ENCODE assay signal across 12 mouse cellular contexts in the genomic region with DNA sequence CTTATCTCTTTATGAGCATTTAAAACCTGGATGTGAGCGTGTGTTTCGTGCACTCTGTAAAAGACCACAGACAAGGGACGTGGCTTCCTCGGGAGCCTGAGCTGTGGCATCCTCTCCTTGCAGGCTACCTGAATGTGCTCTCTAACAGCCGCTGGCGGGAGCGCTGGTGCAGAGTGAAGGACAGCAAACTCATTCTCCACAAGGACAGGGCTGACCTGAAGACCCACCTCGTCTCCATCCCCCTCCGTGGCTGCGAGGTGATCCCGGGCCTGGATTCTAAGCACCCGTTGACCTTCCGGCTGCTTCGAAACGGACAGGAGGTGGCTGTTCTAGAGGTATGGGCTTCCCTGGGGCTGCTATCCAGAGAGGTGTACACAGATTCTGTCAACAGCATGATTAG.
DNase-seq lines count a peak whose midpoint lies in the region; ATAC-seq lines count a peak whose summit lies in the region.
"Had no signal": no experiment of that assay in that cellular context is flagged by ENCODE, and none has a peak within 500 bp of the region (broad histone marks: within the 10 kb centered on the region; RNA-seq: fewer than 3 reads in every experiment).

No protein-coding gene starts in this region.

- H3K9me3 ChIP-seq in heart, embryonic 15.5 days (replicated peaks), result no peaks in the 10 kb centered on the region
- H3K9me3 ChIP-seq in lung, embryonic 16.5 days (ENCODE audit: control insufficient read depth, low read length), result no peaks in the 10 kb centered on the region
- no peaks in the 10 kb centered on the region for H3K9me3 ChIP-seq in intestine, embryonic 14.5 days (ENCODE audit: control insufficient read depth, low read length)
- no peaks in the 10 kb centered on the region for H3K9me3 ChIP-seq in stomach, embryonic 15.5 days
- H3K9me3 ChIP-seq: forebrain, embryonic 13.5 days; hindbrain, embryonic 12.5 days; megakaryocyte, embryonic 14.5 days had no signal

- no peaks in the 10 kb centered on the region for H3K27me3 ChIP-seq in heart, embryonic 15.5 days
- H3K27me3 ChIP-seq in lung, embryonic 16.5 days (ENCODE audit: control insufficient read depth, insufficient read depth, low read depth, low read length), result no peaks in the 10 kb centered on the region
- no peaks in the 10 kb centered on the region for H3K27me3 ChIP-seq in intestine, embryonic 14.5 days (replicated peaks; ENCODE audit: control insufficient read depth, insufficient read depth, low read length)
- no peaks in the 10 kb centered on the region for H3K27me3 ChIP-seq in stomach, embryonic 15.5 days (replicated peaks)
- H3K27me3 ChIP-seq: forebrain, embryonic 13.5 days; hindbrain, embryonic 12.5 days had no signal

- peak overlapping the region; percentile 79 for H3K27ac ChIP-seq in heart, embryonic 15.5 days
- peak overlapping the region; percentile 26 for H3K27ac ChIP-seq in lung, embryonic 16.5 days (ENCODE audit: low read length)
- H3K27ac ChIP-seq in intestine, embryonic 14.5 days (ENCODE audit: low read depth), result peak overlapping the region; percentile 79
- H3K27ac ChIP-seq in stomach, embryonic 15.5 days, result peak overlapping the region; percentile 83
- H3K27ac ChIP-seq: forebrain, embryonic 13.5 days; hindbrain, embryonic 12.5 days; liver, embryonic 14.5 days had no signal

- peak; percentile 15; the same call in 1 of the 2 replicates for ATAC-seq in heart, embryonic 15.5 days (replicated peaks; ENCODE audit: insufficient number of reproducible peaks, insufficient read depth, low FRiP score, low read depth)
- ATAC-seq in lung, embryonic 16.5 days (ENCODE audit: low read depth), result no peak
- no peak for ATAC-seq in intestine, embryonic 14.5 days (replicated peaks; ENCODE audit: low FRiP score, low TSS enrichment, low read depth)
- ATAC-seq in stomach, embryonic 15.5 days (ENCODE audit: insufficient read depth, low FRiP score, low read depth), result no peak
- ATAC-seq: forebrain, embryonic 13.5 days had no signal

- peak overlapping the region; percentile 32 for H3K9ac ChIP-seq in heart, embryonic 15.5 days
- H3K9ac ChIP-seq in lung, embryonic 16.5 days (ENCODE audit: low read length), result no peak overlapping the region
- no peak overlapping the region for H3K9ac ChIP-seq in intestine, embryonic 14.5 days (ENCODE audit: low read length)
- H3K9ac ChIP-seq in stomach, embryonic 15.5 days, result no peak overlapping the region
- H3K9ac ChIP-seq: forebrain, embryonic 13.5 days; hindbrain, embryonic 12.5 days; liver, embryonic 14.5 days had no signal

- no peak for DNase-seq in heart, adult 8-10 months (ENCODE audit: low spot score)
- no peak for DNase-seq in lung, postnatal 25 days (ENCODE audit: low spot score)
- DNase-seq in intestine, embryonic 14.5 days (ENCODE audit: low spot score), result no peak
- no peak for DNase-seq in frontal cortex, postnatal 14 days (ENCODE audit: low spot score in 2 of 2)
- DNase-seq: cerebellum, postnatal 10 days had no signal

- H3K4me3 ChIP-seq in heart, embryonic 15.5 days, result 0 out of 2 replicates have a peak overlapping the region, but pooled peaks have one; percentile 21
- H3K4me3 ChIP-seq in lung, embryonic 16.5 days (ENCODE audit: low read length), result no peak overlapping the region
- H3K4me3 ChIP-seq in intestine, embryonic 14.5 days (ENCODE audit: low read depth, low read length), result peak overlapping the region; percentile 10; the same call in 1 of the 2 replicates
- no peak overlapping the region for H3K4me3 ChIP-seq in stomach, embryonic 15.5 days (replicated peaks)
- H3K4me3 ChIP-seq: forebrain, embryonic 13.5 days; hindbrain, embryonic 12.5 days; megakaryocyte, embryonic 14.5 days had no signal

- H3K36me3 ChIP-seq in heart, embryonic 15.5 days, result peaks cover 57% of the 10 kb centered on the region
- H3K36me3 ChIP-seq in lung, embryonic 16.5 days (ENCODE audit: control insufficient read depth, insufficient read depth, low read length), result peaks cover 24% of the 10 kb centered on the region
- peaks cover 43% of the 10 kb centered on the region for H3K36me3 ChIP-seq in intestine, embryonic 14.5 days (ENCODE audit: control insufficient read depth, insufficient read depth, low read length)
- H3K36me3 ChIP-seq in stomach, embryonic 15.5 days, result peaks cover 29% of the 10 kb centered on the region; the same call in 1 of the 2 replicates

- H3K4me1 ChIP-seq in heart, embryonic 15.5 days (replicated peaks), result peaks cover 52% of the 10 kb centered on the region
- peaks cover 26% of the 10 kb centered on the region for H3K4me1 ChIP-seq in lung, embryonic 16.5 days (replicated peaks; ENCODE audit: control insufficient read depth, insufficient read depth, low read length)
- H3K4me1 ChIP-seq in intestine, embryonic 14.5 days (replicated peaks; ENCODE audit: control insufficient read depth, insufficient read depth, low read length), result peaks cover 28% of the 10 kb centered on the region
- peaks cover 35% of the 10 kb centered on the region for H3K4me1 ChIP-seq in stomach, embryonic 15.5 days

- 47% methylated on average over 15 of the region's 15 CpGs for WGBS in heart, embryonic 15.5 days
- 60% methylated on average over 15 of the region's 15 CpGs for WGBS in lung, embryonic 16.5 days
- 67% methylated on average over 15 of the region's 15 CpGs for WGBS in intestine, embryonic 14.5 days
- 71% methylated on average over 15 of the region's 15 CpGs for WGBS in stomach, embryonic 15.5 days

- H3K4me2 ChIP-seq in heart, embryonic 15.5 days, result peak overlapping the region; percentile 51
- peak overlapping the region; percentile 24; the same call in 1 of the 2 replicates for H3K4me2 ChIP-seq in lung, embryonic 16.5 days (ENCODE audit: low read depth, low read length)
- peak overlapping the region; percentile 36 for H3K4me2 ChIP-seq in intestine, embryonic 14.5 days (ENCODE audit: low read length)
- peak overlapping the region; percentile 29; the same call in 1 of the 2 replicates for H3K4me2 ChIP-seq in stomach, embryonic 15.5 days
- H3K4me2 ChIP-seq: forebrain, embryonic 13.5 days; hindbrain, embryonic 12.5 days had no signal

Comparison
In these comparisons a context has a peak if more than half of its experiments do, and no peak if none do; other contexts are left out.
1. H3K27ac ChIP-seq: peak in every context shown above with its lines; median percentile 83 in stomach, embryonic 15.5 days; 79 in heart, embryonic 15.5 days; 79 in intestine, embryonic 14.5 days; 26 in lung, embryonic 16.5 days.
2. H3K4me3 ChIP-seq: peak in heart, embryonic 15.5 days (single experiment) and intestine, embryonic 14.5 days (single experiment); none in lung, embryonic 16.5 days (single experiment) and stomach, embryonic 15.5 days (single experiment).
3. Peak in every context shown above with its lines, with median percentiles within 50 percentile points of each other: H3K4me2 ChIP-seq.